In the genomic region with DNA sequence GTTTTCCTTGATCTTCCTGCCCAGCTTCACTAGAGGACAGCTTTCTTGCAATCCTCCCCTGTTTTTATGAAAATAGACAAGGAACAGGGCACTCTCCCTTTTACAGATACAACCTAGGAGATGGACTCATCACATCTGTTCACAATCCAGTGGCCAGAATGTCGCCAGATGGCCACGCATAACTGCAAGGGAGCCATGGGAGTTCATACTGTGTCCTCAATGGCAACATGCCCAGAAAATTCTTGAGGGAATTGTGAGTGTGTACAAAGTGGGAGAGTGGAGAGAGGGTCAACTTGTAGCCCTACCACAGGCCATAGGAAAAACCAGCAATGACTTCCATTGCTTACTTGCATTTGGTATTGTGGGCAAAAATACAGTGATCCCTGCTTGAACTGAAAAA, we compare ENCODE assay signal across 14 mouse cellular contexts.
A peak's percentile ranks its signal among the peaks of the same experiment; 100 is the strongest.
DNase-seq lines count a peak whose midpoint lies in the region; ATAC-seq and TF ChIP-seq lines count a peak whose summit lies in the region.
"Had no signal": no experiment of that assay in that cellular context is flagged by ENCODE, and none has a peak within 500 bp of the region (broad histone marks: within the 10 kb centered on the region; RNA-seq: fewer than 3 reads in every experiment).

No protein-coding gene starts in this region.

- H3K4me2 ChIP-seq in heart, embryonic 16.5 days (ENCODE audit: low read depth, low read length), result no peak overlapping the region
- H3K4me2 ChIP-seq: lung, embryonic 15.5 days had no signal

- TF ChIP-seq CTCF in kidney, adult 2 months (conservative IDR thresholded peaks at IDR 0.05; ENCODE audit: insufficient read depth, insufficient read length, low read depth, low read length), result no peak

- peak; percentile 38 for DNase-seq in kidney, adult 2 months
- DNase-seq in kidney, adult 8-10 months, result no peak
- DNase-seq in 3T3-L1 (ENCODE audit: low read depth, low spot score), result peak; percentile 88
- peak; percentile 12 for DNase-seq in adrenal gland, postnatal 25 days
- DNase-seq in B cell, adult 2 months, result no peak
- DNase-seq in cerebellum, adult 11-12 months, result no peak
- DNase-seq: embryo, embryonic 11 days; forebrain, postnatal 0 days; right cerebral cortex, postnatal 25 days; thymus, postnatal 14 days had no signal

- no peaks in the 10 kb centered on the region; the same call in 1 of the 2 replicates for H3K4me1 ChIP-seq in kidney, adult 2 months (ENCODE audit: control insufficient read depth, insufficient read depth, low read length)
- H3K4me1 ChIP-seq in heart, embryonic 16.5 days (ENCODE audit: control insufficient read depth, insufficient read depth, low read length), result peaks cover 23% of the 10 kb centered on the region

- peak; percentile 46; the same call in 1 of the 2 replicates for ATAC-seq in heart, embryonic 16.5 days (replicated peaks; ENCODE audit: extremely low read depth, insufficient read depth, low FRiP score)
- ATAC-seq: forebrain, postnatal 0 days; intestine, embryonic 16.5 days had no signal

- H3K27me3 ChIP-seq in kidney, adult 2 months (replicated peaks; ENCODE audit: control insufficient read depth, insufficient read depth, low read length), result no peaks in the 10 kb centered on the region
- H3K27me3 ChIP-seq in heart, embryonic 16.5 days (ENCODE audit: control insufficient read depth, insufficient read depth, low read length), result no peaks in the 10 kb centered on the region
- H3K27me3 ChIP-seq: lung, embryonic 15.5 days had no signal

- no peak for TF ChIP-seq POLR2A in kidney, adult 2 months (IDR thresholded peaks at IDR 0.05; ENCODE audit: low read depth, low read length)

- H3K36me3 ChIP-seq in kidney, adult 2 months (ENCODE audit: control insufficient read depth, insufficient read depth, low read length), result no peaks in the 10 kb centered on the region
- H3K36me3 ChIP-seq in heart, embryonic 16.5 days (ENCODE audit: control insufficient read depth, insufficient read depth), result no peaks in the 10 kb centered on the region
- H3K36me3 ChIP-seq: G1E; lung, embryonic 15.5 days had no signal

- no peak overlapping the region for H3K27ac ChIP-seq in kidney, adult 2 months (ENCODE audit: insufficient read depth, low read depth, low read length)
- H3K27ac ChIP-seq in heart, embryonic 16.5 days (ENCODE audit: low read length), result no peak overlapping the region
- H3K27ac ChIP-seq: lung, embryonic 15.5 days had no signal

- H3K9ac ChIP-seq in heart, embryonic 16.5 days (ENCODE audit: low read length), result no peak overlapping the region
- H3K9ac ChIP-seq: forebrain, postnatal 0 days; lung, embryonic 15.5 days had no signal

- no peak overlapping the region for H3K4me3 ChIP-seq in kidney, adult 2 months (ENCODE audit: insufficient read depth, low read depth, low read length)
- no peak overlapping the region for H3K4me3 ChIP-seq in heart, embryonic 16.5 days (ENCODE audit: low read length)
- H3K4me3 ChIP-seq: lung, embryonic 15.5 days had no signal

- whole genome bisulfite sequencing in kidney, adult 2 months, result 73% methylated on average over 2 of the region's 2 CpGs
- 62% methylated on average over 2 of the region's 2 CpGs for WGBS in heart, embryonic 16.5 days

- peaks cover 3% of the 10 kb centered on the region; the same call in 1 of the 2 replicates for H3K9me3 ChIP-seq in heart, embryonic 16.5 days (replicated peaks; ENCODE audit: control insufficient read depth, low read length)
- H3K9me3 ChIP-seq: G1E; lung, embryonic 15.5 days had no signal

Comparison
In these comparisons a context has a peak if more than half of its experiments do, and no peak if none do; other contexts are left out.
1. DNase-seq: peak in kidney, adult 2 months (single experiment), 3T3-L1 (single experiment) and adrenal gland, postnatal 25 days (single experiment); none in kidney, adult 8-10 months (0 of 2), B cell, adult 2 months (0 of 2) and cerebellum, adult 11-12 months (single experiment).